Mouse (Mus musculus): Measurements from ENCODE around the gene Cast. TPM values are rescaled to one million over a fixed set of nuclear protein-coding genes. Genes with fewer than 3 reads are reported as not detected.

Cast gene
- 5.4 and 6.5 TPM in 2 replicates for polyA plus RNA-seq (2012; rRNA removed)

DNA sequence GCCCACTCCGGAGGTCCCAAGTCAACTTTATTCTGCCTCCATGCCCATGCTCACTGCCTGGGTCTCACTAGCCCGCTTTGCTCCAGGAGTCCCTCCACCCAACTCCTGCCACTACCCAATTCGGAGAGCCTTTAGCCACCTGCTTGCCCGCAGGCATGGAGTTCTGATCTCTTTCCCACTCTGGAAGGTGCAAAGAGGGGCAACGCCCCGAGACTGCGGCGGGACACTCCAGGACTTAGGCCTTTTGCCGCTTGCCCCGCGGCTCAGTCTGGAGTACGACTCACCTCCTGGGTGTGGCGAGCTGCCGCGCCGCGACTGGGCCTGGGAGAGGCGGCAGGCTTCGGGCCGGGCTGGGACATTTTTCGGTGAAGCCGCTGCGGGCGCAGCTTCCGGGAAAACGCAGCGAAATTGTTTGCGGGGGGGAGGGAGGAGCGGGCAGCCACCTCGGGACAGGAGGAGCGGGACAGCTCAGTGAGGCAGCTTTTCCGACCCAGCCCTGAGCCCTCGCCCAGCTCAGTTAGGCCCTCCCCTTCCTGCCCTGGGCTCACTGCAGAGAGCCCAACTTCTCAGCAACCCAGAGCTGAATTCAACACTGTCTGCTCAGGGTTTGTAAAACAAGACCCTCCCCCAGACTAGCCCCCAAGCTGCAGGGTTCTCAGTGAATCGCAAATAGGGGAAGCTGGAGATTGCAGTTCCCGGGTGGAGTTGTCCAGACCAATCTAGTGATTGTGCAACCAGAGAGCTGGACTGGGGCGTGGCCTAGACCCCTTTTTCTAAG, at the start of gene Cast:
TSS of gene Cast (minus strand) at position 659 of the 778 bp plus-strand sequence.

Other genes starting within 250 kb of the Cast start
- 2.5 and 4.3 TPM in 2 replicates for gene Erap1, start 169.2 kb downstream of the Cast start, polyA plus RNA-seq (2012; rRNA removed)

Measured in central nervous system, embryonic 18 days (tissue).